Comparison of ENCODE assay signal across 21 mouse cellular contexts in the genomic region with DNA sequence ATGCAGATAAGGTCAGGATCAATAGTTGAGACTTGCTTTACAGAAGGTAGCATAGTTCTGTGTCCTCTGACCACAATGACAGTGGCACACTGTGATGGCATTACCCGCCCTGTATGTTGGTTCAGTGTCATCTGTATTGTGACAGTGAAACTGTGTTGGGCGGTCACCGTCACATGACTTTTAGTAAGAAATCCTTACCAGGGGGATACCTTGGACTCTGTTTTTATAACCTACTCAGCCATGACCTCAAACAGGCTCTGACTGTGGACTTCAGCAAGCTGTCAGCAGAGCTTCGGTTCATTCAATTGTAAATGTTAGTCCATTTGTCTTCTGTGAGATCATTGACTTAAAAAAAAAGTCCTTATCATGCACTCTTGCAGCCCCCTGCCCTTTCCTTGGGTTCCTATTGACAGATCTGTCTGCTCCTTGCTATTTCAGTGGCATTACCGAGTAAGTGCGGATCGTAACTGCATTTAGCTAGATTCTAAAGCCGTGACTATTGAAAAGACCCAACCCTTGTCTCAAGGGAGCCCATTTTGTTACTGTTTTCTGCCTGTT.
DNase-seq lines count a peak whose midpoint lies in the region; ATAC-seq and TF ChIP-seq lines count a peak whose summit lies in the region.
"Had no signal": no experiment of that assay in that cellular context is flagged by ENCODE, and none has a peak within 500 bp of the region (broad histone marks: within the 10 kb centered on the region; RNA-seq: fewer than 3 reads in every experiment).

No protein-coding gene starts in this region.

- DNase-seq in kidney, adult 18-20 months, result no peak
- no peak for DNase-seq in midbrain, embryonic 11.5 days (ENCODE audit: low spot score, missing footprints)
- DNase-seq in midbrain, postnatal 0 days (ENCODE audit: low spot score), result no peak
- DNase-seq in R1 (ENCODE audit: low read depth, low spot score) (peak; percentile 58), adipocyte (ENCODE audit: low spot score) (no peak)
- no peak for DNase-seq in lung, postnatal 4 days
- DNase-seq: adrenal gland, postnatal 10 days; cerebellum, adult 11 months; cerebellum, adult 9-10 months; forebrain, postnatal 0 days; gastrocnemius, postnatal 14 days; heart, adult 2 months; heart, postnatal 14 days had no signal

- no peak overlapping the region for H3K4me3 ChIP-seq in kidney, embryonic 16.5 days (ENCODE audit: low read length)
- H3K4me3 ChIP-seq in midbrain, embryonic 11.5 days (ENCODE audit: low read depth, low read length), result no peak overlapping the region
- H3K4me3 ChIP-seq in midbrain, postnatal 0 days (ENCODE audit: low read depth, low read length), result no peak overlapping the region
- H3K4me3 ChIP-seq: embryonic facial prominence, embryonic 13.5 days; forebrain, embryonic 12.5 days; heart, adult 2 months; heart, embryonic 15.5 days; hindbrain, embryonic 13.5 days had no signal

- H3K9ac ChIP-seq in kidney, embryonic 16.5 days (replicated peaks; ENCODE audit: low read length), result no peak overlapping the region
- no peak overlapping the region for H3K9ac ChIP-seq in midbrain, embryonic 11.5 days (ENCODE audit: low read length)
- no peak overlapping the region for H3K9ac ChIP-seq in midbrain, postnatal 0 days (replicated peaks; ENCODE audit: low read length, poor library complexity, severe bottlenecking)
- H3K9ac ChIP-seq: embryonic facial prominence, embryonic 13.5 days; forebrain, embryonic 12.5 days; forebrain, postnatal 0 days; heart, embryonic 15.5 days; hindbrain, embryonic 13.5 days had no signal

- peaks cover 33% of the 10 kb centered on the region for H3K4me1 ChIP-seq in kidney, embryonic 16.5 days (ENCODE audit: insufficient read depth, low read length)
- peaks cover 16% of the 10 kb centered on the region; the same call in 1 of the 2 replicates for H3K4me1 ChIP-seq in midbrain, embryonic 11.5 days (ENCODE audit: control insufficient read depth, insufficient read depth, low read length)
- peaks cover 3% of the 10 kb centered on the region for H3K4me1 ChIP-seq in midbrain, postnatal 0 days (ENCODE audit: insufficient read depth, low read length)

- no peaks in the 10 kb centered on the region for H3K9me3 ChIP-seq in kidney, embryonic 16.5 days (ENCODE audit: low read length)
- H3K9me3 ChIP-seq in midbrain, embryonic 11.5 days (ENCODE audit: control insufficient read depth, low read length), result no peaks in the 10 kb centered on the region
- H3K9me3 ChIP-seq in midbrain, postnatal 0 days (ENCODE audit: low read length), result no peaks in the 10 kb centered on the region
- H3K9me3 ChIP-seq: embryonic facial prominence, embryonic 13.5 days; forebrain, embryonic 12.5 days; heart, embryonic 15.5 days; hindbrain, embryonic 13.5 days had no signal

- no peak overlapping the region for H3K27ac ChIP-seq in kidney, embryonic 16.5 days (ENCODE audit: low read length)
- no peak overlapping the region for H3K27ac ChIP-seq in midbrain, embryonic 11.5 days (ENCODE audit: low read depth, low read length)
- no peak overlapping the region for H3K27ac ChIP-seq in midbrain, postnatal 0 days (ENCODE audit: low read depth, low read length)
- H3K27ac ChIP-seq: embryonic facial prominence, embryonic 13.5 days; heart, adult 2 months; heart, embryonic 15.5 days; hindbrain, postnatal 0 days had no signal

- H3K4me2 ChIP-seq in kidney, embryonic 16.5 days (replicated peaks; ENCODE audit: low read depth, low read length), result no peak overlapping the region
- H3K4me2 ChIP-seq in midbrain, embryonic 11.5 days, result no peak overlapping the region
- H3K4me2 ChIP-seq in midbrain, postnatal 0 days (ENCODE audit: low read depth, low read length, poor library complexity, severe bottlenecking), result no peak overlapping the region
- H3K4me2 ChIP-seq: embryonic facial prominence, embryonic 13.5 days; forebrain, embryonic 12.5 days; heart, embryonic 11.5 days; heart, embryonic 15.5 days; hindbrain, embryonic 13.5 days had no signal

- ATAC-seq in kidney, embryonic 16.5 days (ENCODE audit: low FRiP score, low TSS enrichment), result peak; percentile 66
- peak; percentile 31; the same call in 1 of the 2 replicates for ATAC-seq in midbrain, embryonic 11.5 days (ENCODE audit: low FRiP score)
- no peak for ATAC-seq in midbrain, postnatal 0 days (ENCODE audit: low FRiP score)
- ATAC-seq: forebrain, postnatal 0 days; hindbrain, postnatal 0 days; Patski had no signal

- no peaks in the 10 kb centered on the region for H3K36me3 ChIP-seq in kidney, embryonic 16.5 days (ENCODE audit: insufficient read depth, low read length)
- no peaks in the 10 kb centered on the region for H3K36me3 ChIP-seq in midbrain, embryonic 11.5 days (ENCODE audit: control insufficient read depth, insufficient read depth, low read length)
- no peaks in the 10 kb centered on the region for H3K36me3 ChIP-seq in midbrain, postnatal 0 days (ENCODE audit: insufficient read depth, low read length)
- H3K36me3 ChIP-seq: embryonic facial prominence, embryonic 13.5 days; forebrain, embryonic 12.5 days; heart, embryonic 15.5 days; hindbrain, embryonic 13.5 days had no signal

- WGBS in kidney, embryonic 16.5 days, result 51% methylated on average over 8 of the region's 8 CpGs
- WGBS in midbrain, embryonic 11.5 days, result 69% methylated on average over 8 of the region's 8 CpGs
- 70% methylated on average over 8 of the region's 8 CpGs for WGBS in midbrain, postnatal 0 days

- no peaks in the 10 kb centered on the region for H3K27me3 ChIP-seq in kidney, embryonic 16.5 days (ENCODE audit: insufficient read depth, low read length)
- H3K27me3 ChIP-seq in midbrain, embryonic 11.5 days (ENCODE audit: control insufficient read depth, insufficient read depth, low read length), result no peaks in the 10 kb centered on the region
- no peaks in the 10 kb centered on the region for H3K27me3 ChIP-seq in midbrain, postnatal 0 days (ENCODE audit: insufficient read depth, low read length)
- H3K27me3 ChIP-seq: embryonic facial prominence, embryonic 13.5 days; forebrain, embryonic 12.5 days; heart, embryonic 15.5 days; hindbrain, embryonic 13.5 days; Patski had no signal

- no peak for TF ChIP-seq CTCF in midbrain, postnatal 0 days (IDR thresholded peaks at IDR 0.05)
